Mouse (Mus musculus) urinary bladder, adult 18-20 months (tissue): ENCODE data around the gene Nup210.
"Not testable (repeated sequence)": the region's sequence is repeated elsewhere in the genome, so short reads cannot be mapped to it uniquely, and the experiment has no call there.

Experiments
- DNase-seq, 2 experiments: peaks; one replicate each; pipeline ENCODE4 v3.0.0; 2022; ENCODE audit warnings: low spot score in 2 of 2, mixed read lengths in 2 of 2

Nup210 gene

DNA sequence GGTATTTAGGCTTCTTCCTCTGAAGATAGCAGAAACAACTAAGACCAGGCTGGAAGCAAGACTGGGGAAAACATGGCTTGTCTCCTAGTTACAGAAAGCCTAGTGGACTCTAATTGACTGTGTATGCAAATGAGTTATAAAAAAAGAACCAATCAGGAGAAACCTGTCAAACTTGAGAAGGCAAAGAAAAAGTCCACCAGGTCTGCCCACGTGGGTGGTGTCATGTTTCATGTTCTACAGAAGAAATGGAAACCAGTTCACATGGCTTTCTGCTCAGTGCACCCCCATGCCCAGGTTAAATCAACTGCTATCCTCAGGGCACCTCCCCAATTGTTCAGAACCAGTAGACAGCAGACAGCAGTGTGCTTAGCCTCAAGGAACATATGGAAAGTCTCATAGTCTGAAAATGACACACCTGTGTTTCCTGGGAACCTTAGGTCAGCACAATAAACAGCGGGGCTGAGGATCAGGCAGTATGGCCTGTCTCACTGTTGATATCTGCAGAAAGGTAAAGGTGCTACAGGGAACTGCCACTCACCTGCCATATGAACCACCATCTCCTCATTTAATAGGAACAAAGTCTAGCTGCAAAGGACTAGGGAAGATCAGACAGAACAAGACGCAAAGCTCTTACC, 11.7 kb downstream of the Nup210 start:
- peak in 1 of 2 experiments; percentile 11 for DNase-seq

DNA sequence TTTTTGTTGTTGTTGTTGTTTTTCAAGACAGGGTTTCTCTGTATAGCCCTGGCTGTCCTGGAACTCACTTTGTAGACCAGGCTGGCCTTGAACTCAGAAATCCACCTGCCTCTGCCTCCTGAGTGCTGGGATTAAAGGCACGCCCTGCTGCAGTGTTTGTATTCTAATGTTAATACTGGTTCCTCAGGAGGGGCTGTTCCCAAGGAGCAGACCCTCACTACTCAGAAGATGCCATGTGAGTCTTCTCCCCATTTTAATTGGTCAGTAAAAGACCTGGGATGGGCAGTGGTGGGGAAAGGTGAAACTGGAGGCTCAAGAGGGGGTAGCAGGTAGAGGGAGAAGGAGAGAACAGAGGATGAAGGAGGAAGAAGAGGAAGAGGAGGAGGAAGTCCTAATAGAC, 13.2 kb downstream of the Nup210 start:
- DNase-seq: not testable (repeated sequence)

DNA sequence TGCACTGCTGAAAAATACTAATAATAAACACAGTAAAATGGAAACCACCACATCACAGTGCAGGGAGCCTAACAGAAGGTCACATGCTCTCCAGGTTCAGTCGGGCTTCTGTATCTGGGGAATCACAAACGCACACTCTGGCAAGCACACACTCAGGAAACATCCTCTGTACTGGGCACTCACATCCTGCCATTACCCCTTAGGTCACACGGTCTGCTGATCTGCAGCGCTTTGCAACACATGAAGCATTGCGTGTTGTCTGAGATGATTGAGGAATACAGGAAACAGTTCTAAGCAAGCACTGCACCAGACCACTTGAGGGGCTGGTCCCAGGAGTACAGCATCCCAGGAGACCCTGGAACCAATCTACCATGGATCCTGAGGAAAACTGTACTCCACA, 16.0 kb downstream of the Nup210 start:
- DNase-seq: no peak

DNA sequence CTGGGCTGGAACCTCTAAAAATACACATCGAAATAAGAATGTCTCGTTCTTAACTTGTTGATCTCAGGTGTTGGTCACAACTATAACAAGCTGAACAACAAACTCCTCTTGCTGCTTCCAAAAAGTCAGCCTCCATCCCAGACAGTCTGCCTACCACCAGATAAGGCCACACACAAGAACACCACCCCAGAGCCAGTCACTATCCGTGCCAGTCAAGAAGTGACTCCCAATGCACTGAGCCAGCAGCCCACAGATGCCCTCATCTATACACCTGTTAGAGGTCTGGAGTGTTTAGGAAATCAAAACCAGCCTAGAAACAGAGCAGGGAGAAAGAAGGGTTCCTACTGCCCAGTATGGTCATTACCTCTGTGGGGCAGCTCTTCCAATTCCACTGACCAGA, 18.8 kb downstream of the Nup210 start:
- no peak for DNase-seq

DNA sequence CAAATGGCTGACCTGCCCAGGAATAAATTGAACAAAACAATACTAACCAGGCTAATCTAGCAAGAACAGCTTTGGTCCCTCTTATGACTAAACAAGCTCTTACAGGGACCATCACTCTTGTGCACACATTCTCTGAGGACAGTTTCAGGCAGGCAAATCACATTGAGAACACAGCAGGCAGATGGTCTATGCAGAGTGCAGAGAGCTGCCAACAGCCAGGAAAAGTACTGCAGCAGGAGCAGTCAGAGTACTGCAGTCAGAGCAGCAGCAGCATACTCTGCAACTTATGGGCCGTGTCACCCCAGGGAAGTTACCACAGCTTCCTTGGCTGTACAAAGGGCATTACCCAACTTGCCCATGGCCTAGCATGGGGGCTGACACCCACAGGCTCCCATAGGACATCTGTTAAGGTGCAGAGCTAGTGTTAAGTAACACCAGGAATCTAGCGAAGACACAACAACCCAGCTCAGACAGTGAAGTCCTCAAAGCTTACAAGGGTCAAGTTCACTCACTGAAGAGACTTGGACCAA, 21.5 kb downstream of the Nup210 start:
- DNase-seq: no peak

DNA sequence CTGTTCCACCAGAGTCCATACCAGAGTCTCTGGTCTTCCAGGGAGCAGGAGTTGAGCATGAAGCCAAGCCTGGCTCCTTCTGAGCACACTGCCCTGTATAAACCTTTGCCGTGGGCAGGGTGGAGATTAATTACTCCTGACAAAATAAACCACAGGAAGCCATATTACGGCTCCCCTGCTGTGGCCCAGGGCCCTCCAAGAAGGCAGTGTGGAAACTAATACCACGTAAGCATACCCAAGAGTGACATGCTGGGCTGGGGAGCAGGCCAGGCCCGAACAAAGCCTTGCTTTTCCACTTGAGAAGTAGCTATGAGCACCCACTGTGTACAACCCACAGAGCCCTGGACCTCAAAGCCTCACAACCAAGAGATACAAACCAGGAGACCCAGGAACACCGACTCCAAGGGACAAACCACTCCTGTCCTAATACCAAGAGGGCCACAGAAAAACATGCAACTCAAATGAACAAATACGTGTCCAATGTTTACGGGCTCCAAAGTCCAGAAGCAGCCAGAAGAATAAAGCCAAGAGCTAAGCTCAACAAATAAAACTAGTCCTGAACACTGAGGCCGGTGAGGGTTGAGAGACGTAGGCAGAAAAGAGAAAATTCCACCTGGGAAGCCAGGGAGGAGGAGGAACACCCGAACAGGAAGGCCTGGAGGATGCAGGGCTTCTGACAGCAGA, 24.3 kb downstream of the Nup210 start:
- no peak for DNase-seq

DNA sequence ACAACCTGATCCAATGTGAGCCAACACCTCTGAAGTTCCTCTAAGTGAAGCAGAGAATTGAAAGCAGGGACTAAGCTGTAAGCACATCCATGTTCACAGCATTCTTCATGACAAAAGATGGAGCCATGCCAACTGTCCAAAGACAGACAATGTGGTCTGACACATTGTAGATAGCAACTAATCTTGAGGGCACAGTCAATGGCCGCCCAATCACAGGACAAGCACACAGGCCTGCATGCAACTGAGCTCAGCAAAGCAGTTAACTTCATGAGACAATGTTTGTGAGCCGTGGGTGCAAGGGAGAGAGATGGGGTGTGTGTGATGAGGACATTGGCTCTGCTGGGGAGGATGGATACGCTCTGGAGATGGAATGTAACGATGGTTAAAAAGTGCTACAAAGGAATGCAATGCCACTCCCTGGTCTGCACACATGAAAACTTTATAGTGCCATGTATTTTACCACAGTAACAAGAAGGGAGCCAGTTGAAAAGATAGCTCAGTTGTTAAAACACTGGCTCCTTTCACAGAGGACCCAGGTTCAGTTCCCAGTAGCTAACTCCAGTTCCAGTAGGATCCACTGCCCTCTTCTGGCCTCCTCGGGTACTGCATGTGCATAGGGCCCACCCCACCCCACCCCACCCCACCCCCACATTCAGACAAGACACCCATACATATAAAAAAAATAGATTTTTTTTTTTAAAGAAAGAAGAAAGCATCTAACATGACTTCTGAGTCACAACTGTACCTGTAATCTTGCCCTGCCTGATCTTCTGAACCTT, 31.3 kb downstream of the Nup210 start:
- no peak for DNase-seq

DNA sequence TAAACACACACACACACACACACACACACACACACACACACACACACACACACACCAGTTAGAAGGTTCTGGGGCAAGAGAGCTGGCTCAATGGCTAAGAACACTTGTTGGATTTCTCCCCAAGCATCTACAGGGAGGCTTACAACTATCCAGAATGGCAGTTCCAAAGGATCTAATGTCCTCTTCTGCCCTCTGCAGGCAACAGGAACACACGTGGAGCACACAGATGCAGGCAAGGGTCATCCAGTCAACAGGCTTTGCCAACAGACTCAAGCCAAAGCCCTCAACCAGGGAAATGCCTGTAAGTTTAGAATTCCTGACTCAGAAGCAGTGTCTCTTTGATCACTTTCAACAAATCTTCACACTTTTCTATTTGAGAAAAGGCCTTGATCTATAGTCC, 36.6 kb downstream of the Nup210 start:
- no peak for DNase-seq

DNA sequence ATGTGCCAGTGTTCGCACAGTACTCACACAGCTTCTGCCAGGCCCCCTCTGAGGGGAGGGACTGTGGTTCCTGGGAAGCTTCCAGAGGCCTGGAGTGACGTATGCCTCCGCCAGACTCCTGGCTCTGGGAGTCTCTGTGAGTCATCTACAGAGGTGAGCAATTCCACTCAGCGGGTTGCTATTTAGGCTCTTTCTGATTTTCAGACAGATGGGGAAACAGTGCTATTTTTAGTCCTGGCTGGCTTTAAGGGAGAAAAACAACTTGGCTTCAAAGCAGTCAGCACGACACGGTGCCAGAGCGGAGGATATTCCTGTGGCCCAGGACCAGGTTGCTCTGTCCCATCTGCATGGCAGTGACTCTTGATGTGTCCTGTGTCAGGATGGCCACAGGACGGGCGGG, 40.4 kb downstream of the Nup210 start:
- DNase-seq: peak in 1 of 2 experiments; percentile 8

DNA sequence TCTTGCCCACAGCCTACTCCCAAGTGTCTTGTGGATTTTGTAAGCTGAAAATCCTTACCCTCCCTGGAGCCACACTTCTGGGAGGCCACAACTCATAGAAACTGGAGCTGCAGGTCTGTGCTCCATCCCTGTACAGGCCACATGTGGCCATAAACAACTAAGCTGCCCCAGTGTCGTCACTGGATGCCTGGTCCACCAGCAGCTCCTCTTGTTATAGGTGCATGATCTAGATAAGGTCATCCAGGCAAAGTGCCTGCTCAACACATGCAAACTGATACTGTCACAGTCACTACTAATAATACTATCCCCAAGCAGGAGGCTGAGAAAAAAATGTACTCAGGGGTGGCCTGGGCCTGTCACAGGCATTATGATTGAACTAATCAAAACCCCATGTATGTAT, 48.1 kb downstream of the Nup210 start:
- DNase-seq: no peak

DNA sequence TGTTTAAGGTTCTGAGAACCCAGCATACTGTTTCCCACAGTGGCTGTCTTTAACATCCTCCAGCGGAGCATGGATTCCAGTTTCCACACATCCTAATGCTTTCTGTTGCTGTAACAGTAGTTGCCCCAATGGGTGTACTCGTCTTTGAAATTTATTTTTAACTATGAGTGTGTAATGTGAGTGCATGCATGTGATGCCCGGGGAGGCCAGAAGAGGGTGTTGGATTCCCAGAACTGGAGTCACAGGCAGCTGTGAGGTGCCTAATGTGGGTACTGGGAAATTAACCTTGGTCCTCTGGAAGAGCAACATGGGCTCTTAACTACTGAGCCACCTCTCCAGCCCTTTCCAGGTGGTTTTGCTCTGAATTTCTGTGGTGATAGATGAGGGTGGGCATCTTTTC, 49.6 kb downstream of the Nup210 start:
- no peak for DNase-seq

DNA sequence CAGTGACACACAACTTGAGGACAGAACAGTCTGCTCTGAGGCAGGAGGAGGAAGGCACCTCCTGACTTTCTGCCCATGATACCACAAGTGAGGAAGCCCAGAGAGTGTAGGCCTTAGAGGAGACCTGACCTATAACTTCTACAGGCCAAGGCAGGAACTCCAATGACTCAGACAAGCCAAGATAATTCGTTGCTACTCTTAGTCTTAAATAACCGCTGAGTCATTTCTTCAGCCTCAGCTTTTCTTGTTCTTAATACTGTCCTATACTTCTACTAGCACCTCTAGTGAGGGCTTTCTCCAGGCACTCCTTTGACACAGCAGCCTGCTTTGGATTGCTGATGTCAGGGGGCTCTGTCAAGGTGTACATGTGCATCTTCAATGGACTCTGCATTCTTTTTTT, 55.3 kb downstream of the Nup210 start:
- no peak for DNase-seq

DNA sequence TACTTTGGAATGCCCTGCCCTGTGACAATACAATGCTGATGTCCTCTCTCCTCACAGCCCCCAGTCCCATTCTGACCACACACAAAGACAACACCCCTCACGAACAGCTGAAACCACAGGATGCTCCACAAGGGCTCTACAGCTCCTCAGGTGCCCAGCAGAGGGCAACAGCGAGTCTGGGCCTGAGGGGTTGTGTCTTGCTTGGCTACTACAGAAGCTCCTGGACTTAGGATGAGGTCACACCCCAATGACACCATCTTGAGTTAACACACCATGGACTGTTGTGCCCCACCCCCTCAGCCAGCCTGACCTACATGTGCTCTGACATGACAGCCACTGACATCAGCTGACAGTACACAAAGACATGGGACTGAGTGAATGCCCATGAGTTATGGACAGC, 56.9 kb downstream of the Nup210 start:
- DNase-seq: peak in 1 of 2 experiments; percentile 36

DNA sequence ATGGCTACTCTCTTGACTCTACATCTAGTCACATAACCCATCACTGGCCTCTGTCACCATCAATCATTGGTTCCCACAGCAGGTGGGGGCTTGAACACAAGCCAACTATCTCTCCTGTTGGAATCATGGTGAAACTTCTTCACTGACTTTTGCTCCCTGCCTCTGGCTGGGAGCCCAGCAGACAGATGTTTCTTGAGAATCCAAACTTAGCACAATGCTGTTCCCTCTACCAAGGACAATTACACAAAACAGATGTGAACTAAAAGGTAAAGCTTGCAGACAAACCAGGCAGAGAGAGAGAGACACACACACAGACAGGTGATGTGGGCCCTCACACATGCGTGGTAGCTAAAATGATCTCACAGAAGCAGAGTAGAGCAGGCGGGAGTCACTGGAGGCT, 58.6 kb downstream of the Nup210 start:
- no peak for DNase-seq

DNA sequence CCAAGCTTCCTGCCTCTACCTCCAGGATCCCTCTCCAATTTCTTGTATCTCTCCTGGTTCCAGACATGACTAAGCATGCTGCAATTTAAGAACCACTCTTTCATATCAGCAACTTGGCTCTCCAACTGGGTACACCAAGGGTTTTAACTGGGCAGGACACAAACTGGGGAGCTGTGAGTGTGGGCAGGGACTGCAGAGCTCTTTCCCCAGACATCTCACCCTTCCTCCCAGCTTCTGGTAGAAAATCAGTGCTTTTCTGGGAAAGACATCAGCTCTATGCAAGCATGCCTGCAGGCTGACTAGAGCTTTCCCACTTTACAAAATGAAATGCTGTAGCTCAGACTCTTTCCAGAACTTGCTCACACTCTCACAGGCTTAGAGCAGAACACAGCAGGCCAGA, 60.3 kb downstream of the Nup210 start:
- DNase-seq: no peak

DNA sequence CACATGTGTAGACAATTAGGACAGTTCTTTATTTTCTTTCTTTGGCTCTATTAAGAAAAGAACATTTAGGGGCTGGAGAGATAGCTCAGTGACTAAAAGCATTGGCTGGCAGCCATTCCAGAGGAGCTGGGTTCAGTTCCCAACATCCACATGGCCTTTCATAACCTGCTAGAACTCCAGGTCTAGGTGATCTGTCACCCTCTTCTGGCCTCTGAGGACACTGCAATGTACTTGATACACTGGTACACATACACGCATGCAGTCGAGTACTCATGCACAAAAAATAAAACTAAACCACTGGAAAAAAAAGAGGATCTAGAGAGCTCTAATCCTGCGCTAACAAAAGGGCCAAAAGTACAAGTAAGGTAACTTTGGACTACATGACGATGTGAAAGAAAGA, 64.1 kb downstream of the Nup210 start:
- DNase-seq: no peak

DNA sequence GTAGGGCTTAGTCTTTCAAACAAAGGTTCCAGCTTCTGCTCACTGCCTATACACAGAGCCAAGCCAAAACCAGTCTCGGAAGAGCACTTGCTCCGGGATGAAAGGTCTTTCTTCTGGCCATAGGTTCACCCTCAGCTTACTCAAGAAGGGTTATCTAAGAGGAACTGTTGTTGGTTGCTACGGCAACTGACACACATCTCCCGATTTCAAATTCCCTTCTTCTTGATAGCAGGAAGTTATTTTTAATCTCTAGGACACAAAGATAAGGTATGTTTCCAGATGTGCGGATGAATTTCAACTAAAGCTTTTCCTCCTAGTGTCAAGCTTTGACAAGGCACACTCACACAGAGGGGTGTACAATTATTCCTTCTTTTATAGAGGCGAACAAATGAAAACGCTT, 68.6 kb downstream of the Nup210 start:
- no peak for DNase-seq

DNA sequence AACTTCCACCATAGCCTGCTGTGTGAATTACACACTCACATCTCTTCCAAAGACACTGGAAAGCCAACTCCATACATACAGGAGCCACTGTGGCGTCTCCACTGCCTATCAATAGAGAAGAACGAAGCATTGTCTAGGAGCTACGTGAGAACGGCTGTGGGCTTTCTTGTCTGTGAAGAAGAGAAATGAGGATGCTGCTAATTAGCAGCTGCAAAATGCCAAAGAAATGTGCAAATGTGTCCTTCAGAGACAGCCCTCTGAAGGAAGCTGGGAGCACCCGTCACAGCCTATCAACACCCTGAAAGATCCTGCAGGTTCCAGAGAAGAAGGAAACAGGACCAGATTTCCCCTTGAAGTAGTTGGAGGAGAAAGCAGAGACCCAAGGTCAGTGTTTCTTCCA, 69.2 kb downstream of the Nup210 start:
- DNase-seq: no peak

DNA sequence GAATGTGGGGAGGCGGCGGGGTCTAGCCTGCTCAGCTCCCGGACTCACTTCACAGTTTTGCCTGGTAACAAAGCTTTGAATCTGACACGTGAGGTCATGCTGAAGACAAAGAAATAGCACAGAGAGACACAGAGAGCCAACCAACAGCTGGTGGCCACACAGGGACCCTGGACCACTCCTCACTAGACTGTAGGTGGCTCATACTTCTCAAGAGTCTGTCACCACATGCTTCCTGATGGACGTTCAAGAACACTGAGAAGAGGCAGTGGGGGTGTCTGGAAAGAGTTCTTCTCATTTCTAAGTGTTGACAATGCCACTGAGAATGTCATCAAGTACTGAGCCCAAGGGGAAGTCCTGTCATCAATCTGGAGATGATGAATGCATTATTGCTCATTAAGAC, 70.4 kb downstream of the Nup210 start:
- no peak for DNase-seq

DNA sequence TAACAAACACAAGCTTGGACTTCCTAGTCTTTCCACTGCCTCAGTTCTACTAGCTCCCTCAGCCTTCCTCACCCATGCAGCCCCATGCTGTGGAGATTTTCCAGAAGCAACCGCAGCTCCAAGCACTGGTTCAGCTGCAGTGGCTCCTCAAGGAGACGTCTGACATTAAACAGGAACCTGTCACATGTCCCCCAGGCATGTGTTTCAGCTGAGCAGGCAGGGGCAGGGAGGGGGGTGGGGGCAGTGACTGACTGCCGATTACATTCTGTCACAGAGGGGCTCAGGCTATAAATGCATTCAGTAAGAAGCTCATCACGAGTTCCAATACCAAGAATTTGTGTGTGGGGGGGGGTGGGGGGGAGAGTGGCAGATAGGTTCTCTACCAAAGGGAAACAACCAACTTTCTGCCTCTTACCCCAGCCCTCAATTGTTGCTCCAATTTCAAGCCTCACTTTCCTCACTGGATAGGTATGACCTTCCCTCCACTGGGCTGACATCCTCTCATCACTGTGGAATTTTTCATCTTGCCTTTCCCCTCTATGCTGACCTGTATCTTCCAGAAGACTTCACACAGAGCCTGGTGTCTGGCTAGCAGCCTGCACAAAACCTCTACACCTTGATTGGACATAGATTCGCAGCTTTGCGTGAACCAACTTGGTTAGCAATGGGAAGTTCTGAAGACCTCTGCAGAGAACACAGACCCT, 71.8 kb downstream of the Nup210 start:
- no peak for DNase-seq

DNA sequence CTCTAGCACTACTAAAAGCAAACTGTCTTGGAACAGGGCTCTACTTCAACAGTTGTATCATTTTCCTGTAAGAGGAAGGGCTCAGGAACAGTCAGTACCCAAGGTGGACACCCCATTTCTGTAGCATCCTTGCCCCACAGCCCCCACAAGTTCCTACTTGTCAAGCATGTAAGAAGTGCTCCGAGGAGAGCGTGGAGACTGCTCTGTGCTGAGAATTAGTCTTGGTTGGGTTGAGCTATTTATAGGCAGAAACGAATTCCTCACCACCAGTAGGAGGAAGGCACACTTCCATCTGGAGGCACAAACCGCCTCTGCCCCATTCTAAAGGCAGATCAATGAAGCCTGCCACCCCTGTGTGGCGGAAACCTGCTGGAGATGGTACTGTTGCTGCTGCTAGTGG, 75.3 kb downstream of the Nup210 start:
- no peak for DNase-seq

DNA sequence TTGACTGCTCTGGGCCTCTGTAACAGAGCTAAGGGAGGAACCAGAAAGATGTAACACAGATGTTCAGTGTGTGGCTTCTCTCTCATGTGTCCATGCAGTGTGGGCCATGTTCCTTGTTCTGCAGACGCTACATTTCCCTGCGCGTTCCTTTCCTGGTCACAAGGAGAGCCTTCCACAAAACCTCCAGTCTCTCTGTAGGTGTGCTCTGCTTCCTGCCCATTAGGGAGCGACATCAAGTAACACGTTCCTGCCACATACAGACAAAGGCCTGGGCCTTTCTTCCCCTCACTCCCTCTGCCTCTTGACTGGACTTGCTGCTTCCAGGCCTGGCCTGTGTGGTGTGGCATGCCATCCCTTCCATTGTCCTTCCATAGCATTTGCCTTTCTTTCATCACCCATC, 88.4 kb downstream of the Nup210 start:
- no peak for DNase-seq
